ENCODE assay signal across 13 mouse cellular contexts in the genomic region with DNA sequence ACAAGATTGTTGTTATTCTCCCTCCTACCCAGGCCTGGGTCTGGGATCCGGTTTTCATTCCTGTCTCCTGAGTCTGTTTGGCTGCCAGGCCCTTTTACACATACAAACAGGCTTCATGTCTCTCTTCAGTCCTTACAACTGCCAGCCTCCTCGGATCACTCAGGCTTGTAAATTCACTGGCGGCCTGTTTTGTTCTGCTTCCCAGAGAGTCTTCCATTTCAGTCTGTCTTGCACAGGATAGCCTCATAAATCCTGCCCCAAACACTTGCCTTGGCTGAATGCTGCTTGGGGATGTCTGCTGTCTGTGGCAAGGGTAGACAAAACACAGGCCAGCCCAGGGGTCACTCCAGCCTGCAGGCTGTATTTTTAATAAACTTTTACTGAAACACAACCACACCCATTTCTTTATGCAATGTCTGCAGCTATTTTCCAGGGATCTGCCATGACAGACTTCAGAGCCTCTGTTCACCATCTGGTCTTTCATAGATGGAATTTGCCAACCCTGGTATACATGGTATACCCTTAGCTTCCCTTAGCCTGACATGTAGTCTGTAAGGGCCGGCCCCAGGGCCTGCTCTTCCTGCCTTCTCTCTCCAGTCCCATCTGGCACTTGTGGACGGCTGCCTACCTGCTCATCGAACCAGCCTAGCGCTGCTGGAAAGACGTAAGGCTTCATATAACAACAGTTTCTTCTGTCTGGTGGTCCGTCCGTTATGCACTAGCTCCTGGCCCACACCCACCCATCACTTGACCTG.
DNase-seq lines count a peak whose midpoint lies in the region; ATAC-seq and TF ChIP-seq lines count a peak whose summit lies in the region.
"Had no signal": no experiment of that assay in that cellular context is flagged by ENCODE, and none has a peak within 500 bp of the region (broad histone marks: within the 10 kb centered on the region; RNA-seq: fewer than 3 reads in every experiment).

No protein-coding gene starts in this region.

- no peaks in the 10 kb centered on the region for H3K36me3 ChIP-seq in forebrain, embryonic 14.5 days (ENCODE audit: control insufficient read depth, insufficient read depth, low read length)
- no peaks in the 10 kb centered on the region for H3K36me3 ChIP-seq in forebrain, embryonic 12.5 days (replicated peaks)
- H3K36me3 ChIP-seq in liver, adult 2 months (ENCODE audit: control insufficient read depth, insufficient read depth, low read length): no peaks in the 10 kb centered on the region
- H3K36me3 ChIP-seq in liver, postnatal 0 days (replicated peaks; ENCODE audit: insufficient read depth, low read length): no peaks in the 10 kb centered on the region
- H3K36me3 ChIP-seq in neural tube, embryonic 13.5 days: no peaks in the 10 kb centered on the region

- peak; percentile 27 for DNase-seq in forebrain, embryonic 14.5 days (ENCODE audit: low spot score)
- no peak for DNase-seq in liver, adult 2 months (ENCODE audit: extremely low read depth, low read depth, low spot score)
- no peak for DNase-seq in liver, postnatal 0 days
- peak; percentile 32 for DNase-seq in gastrocnemius, adult 2 months
- no peak for DNase-seq in frontal cortex, postnatal 25 days (ENCODE audit: low spot score in 2 of 2)
- DNase-seq: adrenal gland, postnatal 25 days; B cell, adult 2 months; cerebellum, adult 9-11 months; heart, postnatal 10 days had no signal

- peak overlapping the region; percentile 5; the same call in 1 of the 2 replicates for H3K27ac ChIP-seq in forebrain, embryonic 14.5 days (ENCODE audit: low read depth, low read length)
- no peak overlapping the region for H3K27ac ChIP-seq in forebrain, embryonic 12.5 days
- H3K27ac ChIP-seq in liver, adult 2 months (replicated peaks; ENCODE audit: insufficient read depth, low read depth, low read length): 0 out of 2 replicates have a peak overlapping the region, but pooled peaks have one; percentile 12
- no peak overlapping the region for H3K27ac ChIP-seq in liver, postnatal 0 days (ENCODE audit: low read depth)
- H3K27ac ChIP-seq in gastrocnemius, adult 2 months: peak overlapping the region; percentile 40
- peak overlapping the region; percentile 63 for H3K27ac ChIP-seq in neural tube, embryonic 13.5 days (replicated peaks)
- H3K27ac ChIP-seq: liver, embryonic 14.5 days had no signal

- no peak overlapping the region for H3K4me3 ChIP-seq in forebrain, embryonic 14.5 days (ENCODE audit: low read depth, low read length)
- H3K4me3 ChIP-seq in forebrain, embryonic 12.5 days (replicated peaks): no peak overlapping the region
- no peak overlapping the region for H3K4me3 ChIP-seq in liver, adult 2 months (ENCODE audit: insufficient read depth, low read depth, low read length)
- no peak overlapping the region for H3K4me3 ChIP-seq in liver, postnatal 0 days (ENCODE audit: low read depth, low read length)
- H3K4me3 ChIP-seq in gastrocnemius, adult 2 months: no peak overlapping the region
- H3K4me3 ChIP-seq in neural tube, embryonic 13.5 days: no peak overlapping the region

- no peak for TF ChIP-seq CTCF in liver, adult 2 months (IDR thresholded peaks at IDR 0.05; ENCODE audit: low read depth, low read length)
- TF ChIP-seq CTCF in liver, postnatal 0 days (IDR thresholded peaks at IDR 0.05; ENCODE audit: low read depth): no peak
- no peak for TF ChIP-seq CTCF in gastrocnemius, adult 2 months (IDR thresholded peaks at IDR 0.05)

- no peaks in the 10 kb centered on the region for H3K9me3 ChIP-seq in forebrain, embryonic 14.5 days (replicated peaks; ENCODE audit: control insufficient read depth, low read length)
- no peaks in the 10 kb centered on the region for H3K9me3 ChIP-seq in forebrain, embryonic 12.5 days
- H3K9me3 ChIP-seq in liver, postnatal 0 days (ENCODE audit: low read length): peaks cover 3% of the 10 kb centered on the region; the same call in 1 of the 2 replicates
- H3K9me3 ChIP-seq in neural tube, embryonic 13.5 days: no peaks in the 10 kb centered on the region

- no peak for TF ChIP-seq POLR2A in liver, adult 2 months (IDR thresholded peaks at IDR 0.05; ENCODE audit: extremely low read depth, insufficient read depth, low read length)

- no peaks in the 10 kb centered on the region for H3K27me3 ChIP-seq in forebrain, embryonic 14.5 days (replicated peaks; ENCODE audit: control insufficient read depth, insufficient read depth, low read length)
- H3K27me3 ChIP-seq in forebrain, embryonic 12.5 days: 0 out of 2 replicates have a peak, but pooled peaks cover 6% of the 10 kb centered on the region
- H3K27me3 ChIP-seq in liver, adult 2 months (ENCODE audit: control insufficient read depth, insufficient read depth, low read length): no peaks in the 10 kb centered on the region
- no peaks in the 10 kb centered on the region for H3K27me3 ChIP-seq in liver, postnatal 0 days (ENCODE audit: insufficient read depth, low read length)
- H3K27me3 ChIP-seq in neural tube, embryonic 13.5 days: 0 out of 2 replicates have a peak, but pooled peaks cover 2% of the 10 kb centered on the region

- no peaks in the 10 kb centered on the region; the same call in 1 of the 2 replicates for H3K4me1 ChIP-seq in forebrain, embryonic 14.5 days (ENCODE audit: control insufficient read depth, insufficient read depth, low read length)
- H3K4me1 ChIP-seq in forebrain, embryonic 12.5 days: no peaks in the 10 kb centered on the region
- H3K4me1 ChIP-seq in liver, adult 2 months (ENCODE audit: control insufficient read depth, insufficient read depth, low read length): peaks cover 3% of the 10 kb centered on the region; the same call in 1 of the 2 replicates
- no peaks in the 10 kb centered on the region for H3K4me1 ChIP-seq in liver, postnatal 0 days (ENCODE audit: insufficient read depth)
- peaks cover 19% of the 10 kb centered on the region for H3K4me1 ChIP-seq in neural tube, embryonic 13.5 days (replicated peaks)

- no peaks in the 10 kb centered on the region for H3K79me2 ChIP-seq in liver, adult 2 months (ENCODE audit: control insufficient read depth, insufficient read depth, low read length)

- H3K9ac ChIP-seq in forebrain, embryonic 14.5 days (ENCODE audit: low read length): no peak overlapping the region
- H3K9ac ChIP-seq in forebrain, embryonic 12.5 days: no peak overlapping the region
- no peak overlapping the region for H3K9ac ChIP-seq in liver, adult 2 months (ENCODE audit: low read depth, low read length)
- no peak overlapping the region for H3K9ac ChIP-seq in liver, postnatal 0 days (replicated peaks)
- peak overlapping the region; percentile 2; the same call in 1 of the 2 replicates for H3K9ac ChIP-seq in neural tube, embryonic 13.5 days
- H3K9ac ChIP-seq: liver, embryonic 14.5 days had no signal

- no peak for TF ChIP-seq EP300 in liver, postnatal 0 days (IDR thresholded peaks at IDR 0.05; ENCODE audit: low read depth)

- intact Hi-C loops in gastrocnemius, adult 2 months (cut with DNase I): no loop called here

- WGBS in forebrain, embryonic 14.5 days: 75% methylated on average over 10 of the region's 10 CpGs
- WGBS in forebrain, embryonic 12.5 days: 80% methylated on average over 10 of the region's 10 CpGs
- WGBS in liver, adult 2 months: 86% methylated on average over 10 of the region's 10 CpGs
- WGBS in liver, postnatal 0 days (ENCODE audit: insufficient replicate concordance): 73% methylated on average over 10 of the region's 10 CpGs
- WGBS in neural tube, embryonic 13.5 days: 44% methylated on average over 10 of the region's 10 CpGs

- ATAC-seq in forebrain, embryonic 14.5 days: no peak
- no peak for ATAC-seq in forebrain, embryonic 12.5 days (ENCODE audit: low FRiP score)
- no peak for ATAC-seq in liver, postnatal 0 days
- ATAC-seq in neural tube, embryonic 13.5 days (ENCODE audit: low read depth): peak; percentile 82
- ATAC-seq in megakaryocyte, adult 5-6 weeks (ENCODE audit: poor library complexity, severe bottlenecking): no peak

- no peak overlapping the region for H3K4me2 ChIP-seq in forebrain, embryonic 14.5 days (ENCODE audit: low read length)
- no peak overlapping the region for H3K4me2 ChIP-seq in forebrain, embryonic 12.5 days
- H3K4me2 ChIP-seq in liver, postnatal 0 days (ENCODE audit: low read depth, low read length): no peak overlapping the region
- no peak overlapping the region for H3K4me2 ChIP-seq in neural tube, embryonic 13.5 days

Comparison
In these comparisons a context has a peak if more than half of its experiments do, and no peak if none do; other contexts are left out.
1. H3K27ac ChIP-seq: peak in forebrain, embryonic 14.5 days (single experiment), liver, adult 2 months (single experiment), gastrocnemius, adult 2 months (single experiment) and neural tube, embryonic 13.5 days (single experiment); none in forebrain, embryonic 12.5 days (single experiment) and liver, postnatal 0 days (single experiment).
2. DNase-seq: peak in forebrain, embryonic 14.5 days (single experiment) and gastrocnemius, adult 2 months (single experiment); none in liver, adult 2 months (single experiment), liver, postnatal 0 days (single experiment) and frontal cortex, postnatal 25 days (0 of 2).